Mouse (Mus musculus) thymus, adult 2 months (tissue): ENCODE results near the gene Lix1.

ENCODE experiments used
- CTCF ChIP-seq: fragments of 200-500 bp; IDR thresholded peaks from 2 replicates; pipeline ENCODE4 v1.5.1; 2012; ENCODE audit warnings: mild to moderate bottlenecking, control low read depth, low read length, moderate library complexity, borderline replicate concordance; ENCODE audit not compliant: control insufficient read depth, poor library complexity, insufficient read depth; ENCODE audit errors: extremely low read depth
- POLR2A ChIP-seq: fragments of 200-500 bp; IDR thresholded peaks from 2 replicates; pipeline ENCODE4 v1.6.1; 2012; ENCODE audit warnings: mild to moderate bottlenecking, low read length, control low read depth, moderate library complexity; ENCODE audit not compliant: control insufficient read depth, poor library complexity, insufficient read depth; ENCODE audit errors: extremely low read depth

DNA sequence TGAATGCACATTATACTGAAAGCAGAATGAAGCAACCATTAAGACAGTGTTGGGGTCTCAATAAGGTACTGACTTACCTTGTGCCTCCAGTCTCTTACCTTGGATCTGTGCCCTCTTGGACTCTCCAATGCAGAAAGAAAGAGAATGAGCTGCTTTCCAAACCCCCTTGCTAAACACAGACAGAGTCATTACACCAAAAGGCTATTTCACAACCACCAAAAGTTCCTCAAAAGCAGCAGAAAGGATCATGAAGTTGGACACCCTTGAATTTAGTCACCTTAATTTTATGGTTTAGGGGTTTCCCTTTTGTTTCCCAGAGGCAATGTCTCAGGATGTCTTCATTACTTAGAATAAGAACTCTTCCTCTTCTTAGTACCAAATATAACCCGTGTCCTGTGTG lies 52.1 kb downstream of the Lix1 start:
- TF ChIP-seq CTCF (no peak), POLR2A (no peak)
